Mouse (Mus musculus) ES-E14 (cell line): ENCODE measurements around the gene Gal.

Experiments used
- CHD2 ChIP-seq: IDR thresholded peaks from 2 replicates; pipeline ENCODE4 v1.6.1; 2014; ENCODE audit warnings: mild to moderate bottlenecking, low read depth, low read length, inconsistent platforms
- ZC3H11A ChIP-seq: IDR thresholded peaks from 2 replicates; pipeline ENCODE4 v1.6.1; 2012; ENCODE audit warnings: low read depth, mild to moderate bottlenecking, inconsistent platforms, low read length, borderline replicate concordance

DNA sequence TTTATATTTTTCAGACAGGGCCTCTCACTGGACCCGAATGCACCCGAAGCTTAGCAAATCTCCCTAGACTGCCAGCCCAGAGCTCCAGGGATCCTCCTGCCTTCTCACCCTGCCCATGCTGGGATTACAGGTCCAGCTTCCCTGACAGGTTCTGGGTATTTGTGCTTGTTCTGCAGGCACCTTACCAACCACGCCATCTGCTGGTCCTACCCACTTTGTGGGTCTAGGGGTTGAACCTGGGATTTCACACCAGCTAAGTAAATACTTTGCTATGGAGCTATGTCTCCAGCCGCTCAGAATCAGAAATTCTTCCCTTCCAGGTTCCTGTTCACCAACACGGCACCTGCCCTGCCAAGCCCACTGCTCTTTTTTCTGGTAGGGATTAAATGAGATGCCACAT lies 23.6 kb upstream of the Gal start:
- TF ChIP-seq CHD2 (no peak), ZC3H11A (no peak)
